Mouse (Mus musculus) CH12.LX (cell line): ENCODE data around the gene Sh3bp5. TPM values are rescaled to one million over a fixed set of nuclear protein-coding genes. Genes with fewer than 3 reads are reported as not detected.

Experiments used
- DNase-seq: peaks from one replicate; pipeline ENCODE4 v3.0.0-alpha.2; 2013; ENCODE audit errors: extremely low read depth
- H3K27ac ChIP-seq: 2 replicates; pipeline ENCODE4 v1.5.1; 2012; ENCODE audit warnings: low read depth, mild to moderate bottlenecking, control low read depth, moderate library complexity; ENCODE audit not compliant: insufficient read depth
- H3K27me3 ChIP-seq: replicated peaks from 2 replicates; pipeline ENCODE3; 2012; ENCODE audit warnings: inconsistent platforms
- H3K36me3 ChIP-seq, 2 experiments: replicated peaks in 1 of 2; 2 replicates each; pipeline versions ENCODE3 to v1.6.1; 2012; ENCODE audit warnings: inconsistent platforms in 1 of 2, low read length in 1 of 2, mild to moderate bottlenecking in 1 of 2, mixed read lengths in 1 of 2, moderate library complexity in 1 of 2; ENCODE audit not compliant: control insufficient read depth in 1 of 2, insufficient read depth in 1 of 2
- H3K4me1 ChIP-seq, 2 experiments: 2 replicates each; pipeline ENCODE4 v1.6.1; 2012; ENCODE audit warnings: inconsistent platforms in 1 of 2, moderate library complexity in 1 of 2; ENCODE audit not compliant: insufficient read depth in 2 of 2, control insufficient read depth in 1 of 2
- H3K4me2 ChIP-seq: 2 replicates; pipeline ENCODE4 v1.6.1; 2012; ENCODE audit warnings: low read depth, mild to moderate bottlenecking, control low read depth; ENCODE audit not compliant: poor library complexity, insufficient read depth, severe bottlenecking
- H3K4me3 ChIP-seq, 3 experiments: fragments of 150-350 bp in 1 of 3; sonication (generic) in 1 of 3; replicated peaks in 1 of 3; 2 replicates each; pipeline versions ENCODE3 to v1.5.1; 2011 to 2012; ENCODE audit warnings: low read depth in 2 of 3, low read length in 2 of 3, mild to moderate bottlenecking in 2 of 3, moderate library complexity in 2 of 3, control low read depth in 1 of 3, improper control_type of control experiment in 1 of 3, inconsistent platforms in 1 of 3, mixed read lengths in 1 of 3; ENCODE audit not compliant: poor library complexity in 1 of 3
- H3K79me2 ChIP-seq: replicated peaks from 2 replicates; pipeline ENCODE4 v1.6.1; 2012; ENCODE audit warnings: mild to moderate bottlenecking, moderate library complexity; ENCODE audit not compliant: control insufficient read depth, poor library complexity, insufficient read depth, severe bottlenecking; ENCODE audit errors: extremely low read depth
- H3K9ac ChIP-seq: 2 replicates; pipeline ENCODE4 v1.6.1; 2012; ENCODE audit warnings: low read depth, mild to moderate bottlenecking, control low read depth, moderate library complexity; ENCODE audit not compliant: insufficient read depth
- H3K9me3 ChIP-seq: replicated peaks from 2 replicates; pipeline ENCODE3; 2012; ENCODE audit warnings: low read length, inconsistent platforms, mixed read lengths
- CHD1 ChIP-seq: IDR thresholded peaks from 2 replicates; pipeline ENCODE4 v1.6.1; 2012; ENCODE audit warnings: low read depth, low read length, improper control_type of control experiment, inconsistent platforms
- CHD2 ChIP-seq: IDR thresholded peaks from 2 replicates; pipeline ENCODE4 v1.6.1; 2011; ENCODE audit warnings: low read length, improper control_type of control experiment
- E2F4 ChIP-seq: IDR thresholded peaks from 2 replicates; pipeline ENCODE4 v1.6.1; 2011; ENCODE audit warnings: low read depth, low read length, improper control_type of control experiment; ENCODE audit not compliant: insufficient replicate concordance
- ELF1 ChIP-seq: IDR thresholded peaks from 2 replicates; pipeline ENCODE4 v1.6.1; 2014; ENCODE audit warnings: low read depth, mild to moderate bottlenecking, inconsistent platforms, low read length, improper control_type of control experiment
- EP300 ChIP-seq: IDR thresholded peaks from 2 replicates; pipeline ENCODE4 v1.6.1; 2011; ENCODE audit warnings: low read length, improper control_type of control experiment
- ETS1 ChIP-seq: conservative IDR thresholded peaks from 2 replicates; pipeline ENCODE4 v1.6.1; 2012; ENCODE audit warnings: low read depth, mild to moderate bottlenecking, inconsistent platforms, low read length, improper control_type of control experiment, moderate library complexity
- GABPA ChIP-seq: IDR thresholded peaks from 2 replicates; pipeline ENCODE4 v1.6.1; 2012; ENCODE audit warnings: low read depth, low read length, improper control_type of control experiment, inconsistent platforms; ENCODE audit not compliant: insufficient replicate concordance
- HCFC1 ChIP-seq: IDR thresholded peaks from 2 replicates; pipeline ENCODE4 v1.6.1; 2012; ENCODE audit warnings: low read depth, mild to moderate bottlenecking, inconsistent platforms, low read length, improper control_type of control experiment
- IRF4 ChIP-seq: IDR thresholded peaks from 2 replicates; pipeline ENCODE4 v1.6.1; 2014; ENCODE audit warnings: low read depth, mild to moderate bottlenecking, inconsistent platforms, low read length, improper control_type of control experiment
- JUN ChIP-seq: IDR thresholded peaks from 2 replicates; pipeline ENCODE4 v1.6.1; 2011; ENCODE audit warnings: low read depth, mild to moderate bottlenecking, low read length, improper control_type of control experiment, moderate library complexity; ENCODE audit not compliant: insufficient read depth
- KAT2A ChIP-seq: IDR thresholded peaks from 2 replicates; pipeline ENCODE4 v1.6.1; 2012; ENCODE audit warnings: low read length, improper control_type of control experiment, inconsistent platforms; ENCODE audit not compliant: insufficient replicate concordance
- MAX ChIP-seq: IDR thresholded peaks from 2 replicates; pipeline ENCODE4 v1.6.1; 2011; ENCODE audit warnings: low read length, improper control_type of control experiment
- MAZ ChIP-seq: IDR thresholded peaks from 2 replicates; pipeline ENCODE4 v1.6.1; 2012; ENCODE audit warnings: low read depth, mild to moderate bottlenecking, inconsistent platforms, low read length, improper control_type of control experiment, moderate library complexity
- MEF2A ChIP-seq: IDR thresholded peaks from 2 replicates; pipeline ENCODE4 v1.6.1; 2014; ENCODE audit warnings: low read depth, mild to moderate bottlenecking, inconsistent platforms, low read length, improper control_type of control experiment, borderline replicate concordance
- MXI1 ChIP-seq: IDR thresholded peaks from 2 replicates; pipeline ENCODE4 v1.6.1; 2011; ENCODE audit warnings: mild to moderate bottlenecking, low read depth, low read length, improper control_type of control experiment
- MYC ChIP-seq: IDR thresholded peaks from 2 replicates; pipeline ENCODE4 v1.6.1; 2011; ENCODE audit warnings: low read depth, mild to moderate bottlenecking, improper control_type of control experiment, low read length
- NELFE ChIP-seq: IDR thresholded peaks from 2 replicates; pipeline ENCODE4 v1.6.1; 2011; ENCODE audit warnings: low read depth, low read length, improper control_type of control experiment
- NRF1 ChIP-seq: IDR thresholded peaks from 2 replicates; pipeline ENCODE4 v1.6.1; 2014; ENCODE audit warnings: low read depth, mild to moderate bottlenecking, inconsistent platforms, low read length, improper control_type of control experiment, moderate library complexity
- POLR2A ChIP-seq: IDR thresholded peaks from 2 replicates; pipeline ENCODE4 v1.6.1; 2011; ENCODE audit warnings: low read depth, mild to moderate bottlenecking, improper control_type of control experiment, low read length
- POLR2AphosphoS2 ChIP-seq: IDR thresholded peaks from 2 replicates; pipeline ENCODE4 v1.6.1; 2011; ENCODE audit warnings: low read depth, low read length, improper control_type of control experiment
- SIN3A ChIP-seq: IDR thresholded peaks from 2 replicates; pipeline ENCODE4 v1.6.1; 2012; ENCODE audit warnings: low read length, improper control_type of control experiment, inconsistent platforms
- SMC3 ChIP-seq: IDR thresholded peaks from 2 replicates; pipeline ENCODE4 v1.6.1; 2011; ENCODE audit warnings: low read depth, low read length, improper control_type of control experiment
- TBP ChIP-seq: conservative IDR thresholded peaks from 2 replicates; pipeline ENCODE4 v1.6.1; 2011; ENCODE audit warnings: low read depth, low read length, improper control_type of control experiment
- TCF12 ChIP-seq: IDR thresholded peaks from 2 replicates; pipeline ENCODE4 v1.6.1; 2014; ENCODE audit warnings: low read depth, mild to moderate bottlenecking, inconsistent platforms, low read length, improper control_type of control experiment
- ZKSCAN1 ChIP-seq: IDR thresholded peaks from 2 replicates; pipeline ENCODE4 v1.6.1; 2012; ENCODE audit warnings: low read depth, inconsistent platforms, low read length, improper control_type of control experiment, borderline replicate concordance
- ZMIZ1 ChIP-seq: IDR thresholded peaks from 2 replicates; pipeline ENCODE4 v1.6.1; 2012; ENCODE audit warnings: low read depth, mild to moderate bottlenecking, inconsistent platforms, low read length, improper control_type of control experiment
- ZNF384 ChIP-seq: IDR thresholded peaks from 2 replicates; pipeline ENCODE4 v1.6.1; 2012; ENCODE audit warnings: low read depth, low read length, improper control_type of control experiment, inconsistent platforms
- dilution Hi-C: fragments of 300-500 bp; cut with MboI; formaldehyde crosslinking; loops from 2 replicates; pipeline ENCODE4 v1.14.3; 2020; ENCODE audit warnings: low sequenced_read_pairs; ENCODE audit not compliant: extremely low pct_unique_long_range_greater_than_20kb, extremely low pct_ligation_motif_present
- in situ Hi-C: fragments of 300-500 bp; cut with MboI; formaldehyde crosslinking; loops from 3 replicates; pipeline ENCODE4 v1.14.3; 2019; ENCODE audit warnings: low sequenced_read_pairs, low pct_ligation_motif_present, low pct_unique_long_range_greater_than_20kb, mixed read lengths
- polyA plus RNA-seq: library from polyadenylated mRNA; unstranded; fragments of >175 nt; gene quantifications from 2 replicates; pipeline ENCODE4 v1.2.1, GENCODE M21; 2012; ENCODE audit warnings: low read depth; ENCODE audit not compliant: insufficient read length
- total RNA-seq, 2 experiments: library from RNA; depleted of rRNA; stranded (reverse); fragments of 300-350 nt in 1 of 2; fragments of >200 nt in 1 of 2; gene quantifications; 2 replicates each; pipeline ENCODE4 v1.2.3; 2012 to 2014

Gene Sh3bp5
- total and polyA plus RNA-seq, 3 experiments, result 57.4 to 158 (median 64.6) TPM

- Histone ChIP-seq H3K4me2 (peak within 1 kb of the TSS; percentile 65), H3K79me2 (no peaks in the 10 kb centered on the region), H3K36me3 (no peaks in the 10 kb centered on the region), H3K9me3 (no peaks in the 10 kb centered on the region), H3K4me3 (peak within 1 kb of the TSS; percentile 40 to 48 (median 42)), H3K4me1 (peaks cover 7 to 32% of the 10 kb centered on the region in 2 experiments; a peak in 3 of 4 replicates), H3K27me3 (no peaks in the 10 kb centered on the region), H3K27ac (peak within 1 kb of the TSS; percentile 35), H3K9ac (peak within 1 kb of the TSS; percentile 41)
- TF ChIP-seq MXI1 (no peak; the same call in 1 of the 2 replicates), KAT2A (0 out of 2 replicates have a peak, but pooled peaks have one; percentile 40), CHD2 (0 out of 2 replicates have a peak, but pooled peaks have one; percentile 38), MEF2A (0 out of 2 replicates have a peak, but pooled peaks have one; percentile 34), HCFC1 (peak; percentile 52), SIN3A (peak; percentile 77), TBP (peak; percentile 56; the same call in 1 of the 2 replicates), EP300 (peak; percentile 8; the same call in 1 of the 2 replicates), ZMIZ1 (no peak; the same call in 1 of the 2 replicates), ETS1 (peak; percentile 30; the same call in 1 of the 2 replicates), TCF12 (peak; percentile 51; the same call in 1 of the 2 replicates), ELF1 (peak; percentile 57; the same call in 1 of the 2 replicates), POLR2A (peak; percentile 66), IRF4 (peak; percentile 24; the same call in 1 of the 2 replicates), POLR2AphosphoS2 (peak; percentile 68; the same call in 1 of the 2 replicates), E2F4 (0 out of 2 replicates have a peak, but pooled peaks have one; percentile 51), MAZ (peak; percentile 88), MAX (peak; percentile 64), ZNF384 (no peak), NRF1 (0 out of 2 replicates have a peak, but pooled peaks have one; percentile 17), SMC3 (no peak; the same call in 1 of the 2 replicates), NELFE (peak; percentile 54; the same call in 1 of the 2 replicates), JUN (no peak), MYC (peak; percentile 49), GABPA (no peak), ZKSCAN1 (no peak), CHD1 (peak; percentile 21; the same call in 1 of the 2 replicates)
- in situ Hi-C loops (no loop called here), dilution Hi-C loops (no loop called here)
- DNase-seq, result peak; percentile 69
Measured at GRCm38 (mm10) chr14:31323849-31324792, 111.8 kb downstream of the Sh3bp5 start, which contains the start of gene Dnah1. Gene Dnah1 (minus strand): TSS chr14:31323896.
